25 mouse cellular contexts compared by ENCODE assay signal in the genomic region with DNA sequence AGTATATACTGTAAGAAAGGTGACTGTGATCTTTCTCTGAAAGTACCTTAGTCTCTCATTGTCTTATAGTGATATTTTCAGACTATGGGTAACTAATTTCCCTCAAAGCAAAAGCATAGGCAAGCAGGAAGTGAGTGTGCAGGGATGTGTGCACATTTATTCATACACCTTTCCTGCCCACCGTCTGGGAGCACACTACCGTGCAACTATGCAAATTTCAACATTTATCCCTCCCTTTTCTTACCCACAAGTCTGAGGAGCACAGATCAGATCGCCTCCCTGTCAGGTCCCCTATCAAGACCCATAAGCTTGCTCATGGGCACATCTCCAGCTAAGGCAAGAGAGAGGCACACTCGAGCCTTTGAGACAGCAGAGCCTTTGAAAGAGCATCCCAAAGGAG. TPM values are rescaled to one million over a fixed set of nuclear protein-coding genes. Genes with fewer than 3 reads are reported as not detected.
DNase-seq lines count a peak whose midpoint lies in the region; ATAC-seq and TF ChIP-seq lines count a peak whose summit lies in the region.
"Had no signal": no experiment of that assay in that cellular context is flagged by ENCODE, and none has a peak within 500 bp of the region (broad histone marks: within the 10 kb centered on the region; RNA-seq: fewer than 3 reads in every experiment).

No protein-coding gene starts in this region.

- no peak for TF ChIP-seq POLR2A in bone marrow, adult 2 months (IDR thresholded peaks at IDR 0.05; ENCODE audit: borderline replicate concordance, control insufficient read depth, low read depth, low read length)

- no peak for TF ChIP-seq CTCF in lung, postnatal 0 days (IDR thresholded peaks at IDR 0.05)
- no peak for TF ChIP-seq CTCF in bone marrow, adult 2 months (IDR thresholded peaks at IDR 0.05; ENCODE audit: control insufficient read depth, insufficient read depth, low read length)

- no peak for TF ChIP-seq EP300 in lung, postnatal 0 days (IDR thresholded peaks at IDR 0.05)

- no peaks in the 10 kb centered on the region for H3K27me3 ChIP-seq in lung, postnatal 0 days (replicated peaks; ENCODE audit: insufficient read depth, low read length)
- H3K27me3 ChIP-seq: limb, embryonic 13.5 days; liver, embryonic 12.5 days; midbrain, embryonic 13.5 days; neural tube, embryonic 12.5 days had no signal

- WGBS in lung, postnatal 0 days = 55% methylated on average over 4 of the region's 4 CpGs
- WGBS in bone marrow, adult 2 months = 17% methylated on average over 4 of the region's 4 CpGs

- H3K36me3 ChIP-seq in lung, postnatal 0 days (ENCODE audit: insufficient read depth, low read length) = no peaks in the 10 kb centered on the region
- H3K36me3 ChIP-seq: embryonic facial prominence, embryonic 10.5 days; hindbrain, embryonic 10.5 days; limb, embryonic 13.5 days; liver, embryonic 12.5 days; midbrain, embryonic 13.5 days; neural tube, embryonic 12.5 days had no signal

- peak; percentile 29 for DNase-seq in lung, postnatal 25 days (ENCODE audit: low spot score)
- DNase-seq in lung, postnatal 0 days (ENCODE audit: low spot score) = no peak
- peak; percentile 20 for DNase-seq in thymus, postnatal 4 days
- no peak for DNase-seq in thymus, postnatal 10 days (ENCODE audit: low spot score in 2 of 2)
- DNase-seq in adrenal gland, postnatal 10 days = no peak
- DNase-seq in kidney, adult 9 months = no peak
- DNase-seq: cerebellum, adult 11-12 months; cerebellum, postnatal 10 days; forebrain, postnatal 0 days; gastrocnemius, adult 2 months; kidney, postnatal 25 days; layer of hippocampus, postnatal 36 days; lung, adult 18-20 months; lung, postnatal 14 days had no signal

- no peak overlapping the region for H3K27ac ChIP-seq in lung, postnatal 0 days (ENCODE audit: low read length)
- H3K27ac ChIP-seq in bone marrow, adult 2 months (ENCODE audit: control insufficient read depth, insufficient read depth, low read depth, low read length, poor library complexity) = peak overlapping the region; percentile 14; the same call in 1 of the 2 replicates
- H3K27ac ChIP-seq: embryonic facial prominence, embryonic 10.5 days; gastrocnemius, adult 2 months; hindbrain, embryonic 10.5 days; limb, embryonic 13.5 days; liver, embryonic 12.5 days; midbrain, embryonic 13.5 days; neural tube, embryonic 12.5 days had no signal

- no peak overlapping the region for H3K4me3 ChIP-seq in lung, postnatal 0 days (ENCODE audit: low read depth, low read length)
- H3K4me3 ChIP-seq in bone marrow, adult 2 months (replicated peaks; ENCODE audit: control insufficient read depth, low read depth, low read length) = peak overlapping the region; percentile 6
- H3K4me3 ChIP-seq: embryonic facial prominence, embryonic 10.5 days; gastrocnemius, adult 2 months; hindbrain, embryonic 10.5 days; limb, embryonic 13.5 days; liver, embryonic 12.5 days; midbrain, embryonic 13.5 days; neural tube, embryonic 12.5 days had no signal

- no peak for ATAC-seq in lung, postnatal 0 days
- ATAC-seq in frontal cortex, adult (ENCODE audit: low TSS enrichment) = no peak
- ATAC-seq: forebrain, postnatal 0 days; hindbrain, embryonic 16.5 days; intestine, embryonic 16.5 days; liver, embryonic 12.5 days; midbrain, embryonic 13.5 days had no signal

- no peaks in the 10 kb centered on the region for H3K4me1 ChIP-seq in lung, postnatal 0 days (ENCODE audit: insufficient read depth, low read depth, low read length)
- H3K4me1 ChIP-seq in bone marrow, adult 2 months (ENCODE audit: control insufficient read depth, insufficient read depth, low read length) = peaks cover 16% of the 10 kb centered on the region
- H3K4me1 ChIP-seq: embryonic facial prominence, embryonic 10.5 days; hindbrain, embryonic 10.5 days; limb, embryonic 13.5 days; liver, embryonic 12.5 days; midbrain, embryonic 13.5 days; neural tube, embryonic 12.5 days had no signal

- H3K9me3 ChIP-seq in lung, postnatal 0 days (ENCODE audit: low read length) = no peaks in the 10 kb centered on the region
- H3K9me3 ChIP-seq: embryonic facial prominence, embryonic 10.5 days; hindbrain, embryonic 10.5 days; limb, embryonic 13.5 days; liver, embryonic 12.5 days; midbrain, embryonic 13.5 days; neural tube, embryonic 12.5 days had no signal

- no peak overlapping the region for H3K9ac ChIP-seq in lung, postnatal 0 days (replicated peaks; ENCODE audit: low read depth)
- H3K9ac ChIP-seq: forebrain, postnatal 0 days; limb, embryonic 13.5 days; liver, embryonic 12.5 days; midbrain, embryonic 13.5 days; neural tube, embryonic 12.5 days had no signal

- no peak overlapping the region for H3K4me2 ChIP-seq in lung, postnatal 0 days (replicated peaks; ENCODE audit: low read depth, low read length)
- H3K4me2 ChIP-seq: heart, embryonic 11.5 days; limb, embryonic 13.5 days; liver, embryonic 12.5 days; midbrain, embryonic 13.5 days; neural tube, embryonic 12.5 days had no signal

RNA-seq across cellular contexts. Expression of a gene that starts 41.2 kb away (rescaled TPM):
- polyA plus RNA-seq in lung, postnatal 0 days (2015; fragmentation: Nextera tagmentation; extraction: Ambion mirVana) = 0.10 and 0.13 TPM in 2 replicates
- polyA plus RNA-seq in bone marrow, adult 2 months (2011; ENCODE audit: insufficient read depth, insufficient read length, low replicate concordance, missing spikeins) = 2.4 and 3.7 TPM in 2 replicates
- total RNA-seq in adrenal gland, postnatal 10 days (2021) = 1 to 10 TPM; 4.0 to 6.4 TPM

Comparison
In these comparisons a context has a peak if more than half of its experiments do, and no peak if none do; other contexts are left out.
1. DNase-seq: peak in lung, postnatal 25 days (single experiment) and thymus, postnatal 4 days (single experiment); none in lung, postnatal 0 days (single experiment), thymus, postnatal 10 days (0 of 2), adrenal gland, postnatal 10 days (single experiment) and kidney, adult 9 months (single experiment).